Mouse (Mus musculus): ENCODE measurements around the gene Sytl3. TPM values are rescaled to one million over a fixed set of nuclear protein-coding genes. Genes with fewer than 3 reads are reported as not detected.

Sytl3 gene
- polyA plus RNA-seq, 1 experiment, result 0.77 TPM

GRCm38 (mm10) chr17:6782033-6782526, 123.2 kb downstream of the Sytl3 start:
- DNase-seq (ENCODE audit: low read depth), result peak; percentile 68
- TF ChIP-seq CTCF (IDR thresholded peaks at IDR 0.05; ENCODE audit: borderline replicate concordance, extremely low read depth, insufficient read depth, insufficient read length) (no peak), POLR2A (IDR thresholded peaks at IDR 0.05; ENCODE audit: borderline replicate concordance, extremely low read depth, insufficient read depth, insufficient read length, poor library complexity, severe bottlenecking) (no peak)

GRCm38 (mm10) chr17:6782611-6783005, 123.7 kb downstream of the Sytl3 start, which contains the start of gene Ezr:
Ezr (minus strand) TSS chr17:6782784.
- TF ChIP-seq POLR2A (IDR thresholded peaks at IDR 0.05; ENCODE audit: borderline replicate concordance, extremely low read depth, insufficient read depth, insufficient read length, poor library complexity, severe bottlenecking), result peak; percentile 55; the same call in 1 of the 2 replicates
- no peak for TF ChIP-seq CTCF (IDR thresholded peaks at IDR 0.05; ENCODE audit: borderline replicate concordance, extremely low read depth, insufficient read depth, insufficient read length)
- peak; percentile 92 for DNase-seq (ENCODE audit: low read depth)

GRCm38 (mm10) chr17:6783006-6783661, 124.2 kb downstream of the Sytl3 start:
- DNase-seq (ENCODE audit: low read depth), result peak; percentile 67
- TF ChIP-seq POLR2A (IDR thresholded peaks at IDR 0.05; ENCODE audit: borderline replicate concordance, extremely low read depth, insufficient read depth, insufficient read length, poor library complexity, severe bottlenecking) (no peak), CTCF (IDR thresholded peaks at IDR 0.05; ENCODE audit: borderline replicate concordance, extremely low read depth, insufficient read depth, insufficient read length) (no peak)

GRCm38 (mm10) chr17:6783756-6784357, 125.0 kb downstream of the Sytl3 start:
- no peak for DNase-seq (ENCODE audit: low read depth)
- TF ChIP-seq CTCF (IDR thresholded peaks at IDR 0.05; ENCODE audit: borderline replicate concordance, extremely low read depth, insufficient read depth, insufficient read length) (no peak), POLR2A (IDR thresholded peaks at IDR 0.05; ENCODE audit: borderline replicate concordance, extremely low read depth, insufficient read depth, insufficient read length, poor library complexity, severe bottlenecking) (no peak)

- TF ChIP-seq POLR2A (IDR thresholded peaks at IDR 0.05; ENCODE audit: borderline replicate concordance, extremely low read depth, insufficient read depth, insufficient read length, poor library complexity, severe bottlenecking) (no peak), CTCF (IDR thresholded peaks at IDR 0.05; ENCODE audit: borderline replicate concordance, extremely low read depth, insufficient read depth, insufficient read length) (no peak)
- DNase-seq (ENCODE audit: low read depth), result no peak
Observed at GRCm38 (mm10) chr17:6787241-6787640, 128.3 kb downstream of the Sytl3 start.

Other genes with a start within 250 kb of the Sytl3 start
- 782 and 938 TPM in 2 replicates for gene Dynlt1b, start 229.0 kb upstream of the Sytl3 start, polyA plus RNA-seq (2012; rRNA removed)
- 66.4 and 85.7 TPM in 2 replicates for gene Dynlt1c, start 57.4 kb upstream of the Sytl3 start, polyA plus RNA-seq (2012; rRNA removed)
- gene Dynlt1f, start 3.2 kb upstream of the Sytl3 start, polyA plus RNA-seq (2012; rRNA removed), result 240 and 274 TPM in 2 replicates
- gene Ezr, start 123.7 kb downstream of the Sytl3 start, polyA plus RNA-seq (2012; rRNA removed), result 42.8 and 44.5 TPM in 2 replicates

All from brain, embryonic 14.5 days (tissue).